Comparison of ENCODE assay signal across 10 mouse cellular contexts in the genomic region with DNA sequence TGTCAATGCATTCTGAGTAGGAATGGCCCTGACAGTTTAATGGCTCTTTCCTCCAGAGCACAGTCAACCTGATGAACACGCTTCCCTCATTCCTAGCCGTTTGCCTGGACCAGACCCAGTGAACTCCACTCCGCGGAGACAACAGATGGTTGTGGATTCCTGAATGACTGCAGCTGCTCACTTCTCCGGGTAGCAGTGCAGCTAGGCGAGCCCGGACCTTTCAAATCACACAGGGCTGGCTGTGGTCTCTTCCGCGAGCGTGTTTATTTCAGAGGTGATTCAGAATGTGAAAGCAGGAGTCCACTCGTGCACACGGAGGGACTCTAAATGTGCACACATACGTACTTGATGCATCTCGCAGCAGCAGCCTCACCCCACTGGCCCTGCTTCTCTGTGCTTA. TPM values are rescaled to one million over a fixed set of nuclear protein-coding genes. Genes with fewer than 3 reads are reported as not detected.
DNase-seq lines count a peak whose midpoint lies in the region; ATAC-seq and TF ChIP-seq lines count a peak whose summit lies in the region.
"Had no signal": no experiment of that assay in that cellular context is flagged by ENCODE, and none has a peak within 500 bp of the region (broad histone marks: within the 10 kb centered on the region; RNA-seq: fewer than 3 reads in every experiment).

No protein-coding gene starts in this region.

- H3ac ChIP-seq in myocyte (ENCODE audit: control insufficient read depth, insufficient read length), result no peak overlapping the region

- H3K4me1 ChIP-seq in heart, adult 2 months (ENCODE audit: control insufficient read depth, insufficient read depth, low read length), result peaks cover 3% of the 10 kb centered on the region
- H3K4me1 ChIP-seq in lung, embryonic 16.5 days (replicated peaks; ENCODE audit: control insufficient read depth, insufficient read depth, low read length), result peaks cover 11% of the 10 kb centered on the region

- H3K9ac ChIP-seq in heart, adult 2 months (ENCODE audit: low read depth, low read length), result peak overlapping the region; percentile 14
- H3K9ac ChIP-seq in lung, embryonic 16.5 days (ENCODE audit: low read length), result no peak overlapping the region

- H3K9me3 ChIP-seq in lung, embryonic 16.5 days (ENCODE audit: control insufficient read depth, low read length), result no peaks in the 10 kb centered on the region

- no peak for TF ChIP-seq CTCF in heart, adult 2 months (IDR thresholded peaks at IDR 0.05)

- TF ChIP-seq POLR2A in heart, adult 2 months (IDR thresholded peaks at IDR 0.05; ENCODE audit: insufficient read depth, low read depth, low read length), result no peak
- no peak for TF ChIP-seq POLR2A in myocyte (IDR thresholded peaks at IDR 0.05; ENCODE audit: insufficient read length, low read depth)

- DNase-seq in heart, adult 2 months, result peak in 1 of 2 experiments; percentile 8
- DNase-seq in heart, postnatal 25 days (ENCODE audit: low spot score), result no peak
- no peak for DNase-seq in lung, postnatal 25 days (ENCODE audit: low spot score)
- DNase-seq in forelimb bud, embryonic 11.5 days (ENCODE audit: low read depth, low spot score), result peak; percentile 34
- no peak for DNase-seq in layer of hippocampus, adult 8-10 months (ENCODE audit: low spot score in 2 of 2)
- DNase-seq in right cerebral cortex, postnatal 36 days (ENCODE audit: low spot score in 2 of 2), result no peak
- DNase-seq: kidney, postnatal 36 days had no signal

- WGBS in heart, adult 2 months, result 46% methylated on average over 14 of the region's 14 CpGs
- WGBS in lung, embryonic 16.5 days, result 39% methylated on average over 14 of the region's 14 CpGs

- no peaks in the 10 kb centered on the region for H3K79me2 ChIP-seq in heart, adult 2 months (replicated peaks; ENCODE audit: control insufficient read depth, insufficient read depth, low read length)
- H3K79me2 ChIP-seq in myocyte (ENCODE audit: control insufficient read depth, insufficient read depth), result no peaks in the 10 kb centered on the region

- peaks cover 5% of the 10 kb centered on the region; the same call in 1 of the 2 replicates for H3K36me3 ChIP-seq in heart, adult 2 months (ENCODE audit: control insufficient read depth, insufficient read depth, low read length)
- no peaks in the 10 kb centered on the region for H3K36me3 ChIP-seq in lung, embryonic 16.5 days (ENCODE audit: control insufficient read depth, insufficient read depth, low read length)
- H3K36me3 ChIP-seq in myocyte (ENCODE audit: control insufficient read depth, insufficient read depth), result no peaks in the 10 kb centered on the region

- H3K27ac ChIP-seq in heart, adult 2 months, result no peak overlapping the region
- no peak overlapping the region; the same call in 1 of the 2 replicates for H3K27ac ChIP-seq in lung, embryonic 16.5 days (ENCODE audit: low read length)
- H3K27ac ChIP-seq: macrophage had no signal

- no peak for TF ChIP-seq EP300 in heart, adult 2 months (IDR thresholded peaks at IDR 0.05; ENCODE audit: insufficient read depth, low read depth, low read length)

- H3K4me2 ChIP-seq in lung, embryonic 16.5 days (ENCODE audit: low read depth, low read length), result peak overlapping the region; percentile 19
- H3K4me2 ChIP-seq in myocyte (ENCODE audit: low read depth), result no peak overlapping the region

- H3K27me3 ChIP-seq in heart, adult 2 months (ENCODE audit: control insufficient read depth, insufficient read depth, low read length), result no peaks in the 10 kb centered on the region
- no peaks in the 10 kb centered on the region for H3K27me3 ChIP-seq in lung, embryonic 16.5 days (ENCODE audit: control insufficient read depth, insufficient read depth, low read depth, low read length)
- H3K27me3 ChIP-seq in myocyte (ENCODE audit: control insufficient read depth, insufficient read depth, insufficient read length), result peaks cover 12% of the 10 kb centered on the region

- ATAC-seq in lung, embryonic 16.5 days (ENCODE audit: low read depth), result peak; percentile 23; the same call in 1 of the 2 replicates

- H3K4me3 ChIP-seq in heart, adult 2 months, result no peak overlapping the region
- H3K4me3 ChIP-seq in lung, embryonic 16.5 days (ENCODE audit: low read length), result no peak overlapping the region
- no peak overlapping the region for H3K4me3 ChIP-seq in myocyte

- intact Hi-C loops in heart, adult 2 months (cut with DNase I), result no loop called here
- intact Hi-C loops in heart, postnatal 25 days (cut with DNase I), result loop anchor here (5.0 kb wide), 1 partner anchor 39 kb away; no protein-coding TSS in a partner anchor

TF ChIP-seq in myocyte, 11 proteins besides CTCF, POLR2A, EP300 and RAD21:
- TF ChIP-seq POLR2AphosphoS2 (IDR thresholded peaks at IDR 0.05; ENCODE audit: insufficient read length, low read depth) (no peak), MYOG (IDR thresholded peaks at IDR 0.05; ENCODE audit: control insufficient read depth in 1 of 3, insufficient read depth in 1 of 3, insufficient read length in 2 of 3, low read depth in 2 of 3) (no peak), TCF3 (IDR thresholded peaks at IDR 0.05; ENCODE audit: insufficient read length, low read depth) (no peak), REST (IDR thresholded peaks at IDR 0.05; ENCODE audit: insufficient read depth, insufficient read length) (no peak), USF1 (IDR thresholded peaks at IDR 0.05; ENCODE audit: low read depth) (no peak), CEBPB (IDR thresholded peaks at IDR 0.05; ENCODE audit: insufficient read depth, poor library complexity, severe bottlenecking) (no peak), MYOD1 (IDR thresholded peaks at IDR 0.05; ENCODE audit: control insufficient read depth in 1 of 3, insufficient read length in 2 of 3, low read depth in 2 of 3) (peak in 2 of 3 experiments; percentile 2 to 7), SRF (IDR thresholded peaks at IDR 0.05; ENCODE audit: control insufficient read depth, insufficient read length, low read depth) (no peak)

RNA-seq across cellular contexts. Expression of gene Kcnj5, which starts 32.4 kb away (rescaled TPM):
- 10 to 100 TPM; 47.2 to 52.4 TPM for total RNA-seq in heart, adult 2 months (2021)
- 32.3 and 65.7 TPM in 2 replicates for polyA plus RNA-seq in heart, adult 2 months (2012; rRNA removed)
- 10 to 100 TPM; 50.8 to 56.0 TPM for total RNA-seq in heart, postnatal 25 days (2021)
- 1.9 and 2.7 TPM in 2 replicates for polyA plus RNA-seq in lung, embryonic 16.5 days (2015; fragmentation: Nextera tagmentation; extraction: Ambion mirVana)
- not detected for polyA plus RNA-seq in myocyte (2012; fragmentation: generic; extraction: Trizol)
- under 1 TPM; 0.27 to 0.43 (median 0.40) TPM for total RNA-seq in layer of hippocampus, adult 8-10 months (2022)

Comparison
In these comparisons a context has a peak if more than half of its experiments do, and no peak if none do; other contexts are left out.
1. RNA of gene Kcnj5, which starts 32.4 kb away (total RNA-seq): 50.8 to 56.0 TPM in heart, postnatal 25 days and 47.2 to 52.4 TPM in heart, adult 2 months; 0.27 to 0.43 TPM in layer of hippocampus, adult 8-10 months; every median in the first group is over 10 times any median in the second.